Mouse (Mus musculus) cerebellum, postnatal 14 days (tissue): ENCODE measurements at regions not wholly inside any gene's neighbourhood (a gene's known extent, or its start where the extent isn't known, plus 50 kb on each side); places are given as distances from the start of the nearest gene placed in this dataset.

Source experiments
- DNase-seq, 2 experiments: peaks; one replicate each; pipeline ENCODE4 v3.0.0; 2021; ENCODE audit warnings: mixed read lengths in 2 of 2

- no peak for DNase-seq
Measured at GRCm38 (mm10) chr3:60698189-60698588, 225.6 kb downstream of the Mbnl1 start.

GRCm38 (mm10) chr3:60707139-60707538, 234.5 kb downstream of the Mbnl1 start:
- DNase-seq = no peak

GRCm38 (mm10) chr3:60712896-60713295, 240.3 kb downstream of the Mbnl1 start:
- no peak for DNase-seq

GRCm38 (mm10) chr3:60720322-60720721, 247.7 kb downstream of the Mbnl1 start:
- DNase-seq = no peak

- DNase-seq = peak in 1 of 2 experiments; percentile 4
Measured at GRCm38 (mm10) chr3:60731331-60731730, 258.7 kb downstream of the Mbnl1 start.

- DNase-seq = peak; percentile 1 to 11
Measured at GRCm38 (mm10) chr3:60740543-60741294, 261.9 kb upstream of the P2ry1 start.

- no peak for DNase-seq
Measured at GRCm38 (mm10) chr3:60741379-60741778, 261.2 kb upstream of the P2ry1 start.

GRCm38 (mm10) chr3:60742232-60742631, 260.4 kb upstream of the P2ry1 start:
- DNase-seq = no peak

GRCm38 (mm10) chr3:60745075-60745474, 257.5 kb upstream of the P2ry1 start:
- DNase-seq = no peak

- DNase-seq = no peak
Measured at GRCm38 (mm10) chr3:60758568-60758967, 244.0 kb upstream of the P2ry1 start.

GRCm38 (mm10) chr3:60759046-60759445, 243.5 kb upstream of the P2ry1 start:
- DNase-seq = no peak

GRCm38 (mm10) chr3:60762874-60763273, 239.7 kb upstream of the P2ry1 start:
- peak; percentile 58 to 62 for DNase-seq

GRCm38 (mm10) chr3:60765079-60765478, 237.5 kb upstream of the P2ry1 start:
- no peak for DNase-seq

- no peak for DNase-seq
Measured at GRCm38 (mm10) chr3:60768996-60769395, 233.6 kb upstream of the P2ry1 start.

- no peak for DNase-seq
Measured at GRCm38 (mm10) chr3:60771866-60772265, 230.7 kb upstream of the P2ry1 start.

GRCm38 (mm10) chr3:60773383-60773782, 229.2 kb upstream of the P2ry1 start:
- DNase-seq = no peak

GRCm38 (mm10) chr3:60785137-60785875, 217.3 kb upstream of the P2ry1 start:
- no peak for DNase-seq

GRCm38 (mm10) chr3:60787989-60788388, 214.6 kb upstream of the P2ry1 start:
- DNase-seq = no peak

- peak in 1 of 2 experiments; percentile 14 for DNase-seq
Measured at GRCm38 (mm10) chr3:60789441-60789840, 213.2 kb upstream of the P2ry1 start.

GRCm38 (mm10) chr3:60792166-60792565, 210.4 kb upstream of the P2ry1 start:
- DNase-seq = no peak

- no peak for DNase-seq
Measured at GRCm38 (mm10) chr3:60796207-60796606, 206.4 kb upstream of the P2ry1 start.

GRCm38 (mm10) chr3:60797808-60798207, 204.8 kb upstream of the P2ry1 start:
- peak in 1 of 2 experiments; percentile 10 for DNase-seq

GRCm38 (mm10) chr3:60798461-60798860, 204.1 kb upstream of the P2ry1 start:
- no peak for DNase-seq

GRCm38 (mm10) chr3:60798862-60799261, 203.7 kb upstream of the P2ry1 start:
- DNase-seq = no peak
